Mouse (Mus musculus): ENCODE results near the gene Tom1. TPM values are rescaled to one million over a fixed set of nuclear protein-coding genes. Genes with fewer than 3 reads are reported as not detected.
A peak's percentile ranks its signal among the peaks of the same experiment; 100 is the strongest.

The Tom1 gene
- total and polyA plus RNA-seq, 2 experiments, result 12.2 to 27.7 TPM

DNA sequence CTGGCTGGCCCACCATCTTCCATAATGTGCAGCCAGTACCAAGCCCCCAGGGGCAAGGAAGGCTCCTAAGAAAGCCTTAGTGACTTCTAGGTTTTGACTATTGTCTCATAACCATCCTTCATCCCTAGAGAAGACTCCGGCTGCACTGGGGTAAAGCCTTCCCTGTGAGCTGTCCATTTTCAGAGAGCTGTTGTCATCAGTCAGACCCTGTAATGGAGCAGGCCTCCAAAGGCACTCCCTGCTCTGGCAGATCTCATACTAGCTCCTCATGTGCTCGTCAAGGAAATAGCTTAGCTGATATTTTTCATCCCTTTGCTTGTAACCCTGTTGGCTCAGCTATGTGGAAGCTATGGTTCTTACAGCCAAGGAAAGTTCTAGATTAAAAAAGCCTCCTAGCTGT, 27.3 kb downstream of the Tom1 start:
- H3K27ac ChIP-seq (replicated peaks; ENCODE audit: insufficient read depth, low read depth, low read length), result no peak overlapping the region
- no peaks in the 10 kb centered on the region for H3K4me1 ChIP-seq (ENCODE audit: control insufficient read depth, insufficient read depth, low read length)
- H3K9ac ChIP-seq (ENCODE audit: low read depth, low read length), result no peak overlapping the region
- no peak for TF ChIP-seq CTCF (IDR thresholded peaks at IDR 0.05; ENCODE audit: low read depth, low read length)
- TF ChIP-seq POLR2A (IDR thresholded peaks at IDR 0.05; ENCODE audit: extremely low read depth, insufficient read depth, low read length), result no peak
- H3K27me3 ChIP-seq (ENCODE audit: control insufficient read depth, insufficient read depth, low read length), result no peaks in the 10 kb centered on the region
- WGBS, result 91% methylated on average over 2 of the region's 2 CpGs
- H3K36me3 ChIP-seq (ENCODE audit: control insufficient read depth, insufficient read depth, low read length), result peaks cover 19% of the 10 kb centered on the region
- no peak overlapping the region for H3K4me3 ChIP-seq (ENCODE audit: insufficient read depth, low read depth, low read length)
- no peak for DNase-seq (ENCODE audit: extremely low read depth, low read depth, low spot score)
- no peaks in the 10 kb centered on the region for H3K79me2 ChIP-seq (ENCODE audit: control insufficient read depth, insufficient read depth, low read length)

DNA sequence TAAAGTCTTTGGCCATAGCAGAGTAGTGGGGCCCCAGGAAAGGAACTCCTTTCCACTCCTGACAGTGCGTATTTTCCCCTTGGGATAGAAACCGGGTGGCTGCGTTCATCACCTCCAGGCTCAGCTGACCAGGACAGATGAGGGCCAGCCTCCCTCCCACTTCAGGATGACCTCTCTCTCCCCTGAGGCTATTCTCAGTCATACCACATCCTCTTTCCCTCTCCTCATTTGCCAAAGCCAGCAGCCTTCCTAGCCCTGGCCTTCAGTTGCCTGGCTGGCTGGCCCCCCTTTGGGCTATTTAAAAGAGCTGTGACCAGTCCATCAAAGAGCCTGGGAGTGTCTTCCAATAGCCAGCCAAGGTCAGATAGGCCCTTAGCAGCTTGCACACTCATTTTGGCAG, 29.8 kb downstream of the Tom1 start:
- no peaks in the 10 kb centered on the region for H3K4me1 ChIP-seq (ENCODE audit: control insufficient read depth, insufficient read depth, low read length)
- TF ChIP-seq POLR2A (IDR thresholded peaks at IDR 0.05; ENCODE audit: extremely low read depth, insufficient read depth, low read length) (no peak), CTCF (IDR thresholded peaks at IDR 0.05; ENCODE audit: low read depth, low read length) (no peak)
- H3K36me3 ChIP-seq (ENCODE audit: control insufficient read depth, insufficient read depth, low read length), result peaks cover 13% of the 10 kb centered on the region
- 77% methylated on average over 3 of the region's 3 CpGs for WGBS
- H3K9ac ChIP-seq (ENCODE audit: low read depth, low read length), result no peak overlapping the region
- H3K4me3 ChIP-seq (ENCODE audit: insufficient read depth, low read depth, low read length), result no peak overlapping the region
- no peak for DNase-seq (ENCODE audit: extremely low read depth, low read depth, low spot score)
- no peaks in the 10 kb centered on the region for H3K27me3 ChIP-seq (ENCODE audit: control insufficient read depth, insufficient read depth, low read length)
- H3K27ac ChIP-seq (replicated peaks; ENCODE audit: insufficient read depth, low read depth, low read length), result no peak overlapping the region
- no peaks in the 10 kb centered on the region for H3K79me2 ChIP-seq (ENCODE audit: control insufficient read depth, insufficient read depth, low read length)

DNA sequence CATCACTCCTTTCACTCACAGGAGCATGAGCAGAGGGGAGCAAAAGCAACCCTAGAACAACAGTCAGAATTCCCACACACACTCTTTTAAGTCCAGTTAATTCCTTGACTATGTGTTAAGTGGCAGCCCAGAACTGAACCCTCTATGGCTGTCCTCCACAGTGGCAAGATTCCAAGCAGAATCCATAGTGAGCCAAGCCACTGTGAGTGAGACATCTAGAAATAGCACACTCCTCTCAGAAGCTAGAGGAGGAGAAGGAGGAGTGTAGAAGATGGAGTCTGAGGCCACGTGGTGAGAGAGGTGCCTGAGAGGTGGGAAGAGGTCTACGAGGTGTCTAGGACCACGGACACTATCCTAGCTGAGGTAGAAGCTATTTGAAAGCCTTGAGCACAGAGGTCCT, 31.3 kb downstream of the Tom1 start:
- Histone ChIP-seq H3K9ac (ENCODE audit: low read depth, low read length) (no peak overlapping the region), H3K36me3 (ENCODE audit: control insufficient read depth, insufficient read depth, low read length) (peaks cover 7% of the 10 kb centered on the region; the same call in 1 of the 2 replicates), H3K27me3 (ENCODE audit: control insufficient read depth, insufficient read depth, low read length) (no peaks in the 10 kb centered on the region), H3K4me3 (ENCODE audit: insufficient read depth, low read depth, low read length) (no peak overlapping the region), H3K4me1 (ENCODE audit: control insufficient read depth, insufficient read depth, low read length) (no peaks in the 10 kb centered on the region), H3K79me2 (ENCODE audit: control insufficient read depth, insufficient read depth, low read length) (no peaks in the 10 kb centered on the region), H3K27ac (replicated peaks; ENCODE audit: insufficient read depth, low read depth, low read length) (no peak overlapping the region)
- DNase-seq (ENCODE audit: extremely low read depth, low read depth, low spot score), result no peak
- 92% methylated on average over 3 of the region's 3 CpGs for WGBS
- TF ChIP-seq POLR2A (IDR thresholded peaks at IDR 0.05; ENCODE audit: extremely low read depth, insufficient read depth, low read length), result no peak
- no peak for TF ChIP-seq CTCF (IDR thresholded peaks at IDR 0.05; ENCODE audit: low read depth, low read length)

GRCm38 (mm10) chr8:75067287-75067686, 33.8 kb downstream of the Tom1 start:
- Histone ChIP-seq H3K36me3 (ENCODE audit: control insufficient read depth, insufficient read depth, low read length) (peaks cover 7% of the 10 kb centered on the region; the same call in 1 of the 2 replicates), H3K27ac (replicated peaks; ENCODE audit: insufficient read depth, low read depth, low read length) (no peak overlapping the region), H3K79me2 (ENCODE audit: control insufficient read depth, insufficient read depth, low read length) (no peaks in the 10 kb centered on the region), H3K4me1 (ENCODE audit: control insufficient read depth, insufficient read depth, low read length) (peaks cover 1% of the 10 kb centered on the region; the same call in 1 of the 2 replicates), H3K4me3 (ENCODE audit: insufficient read depth, low read depth, low read length) (no peak overlapping the region), H3K27me3 (ENCODE audit: control insufficient read depth, insufficient read depth, low read length) (no peaks in the 10 kb centered on the region), H3K9ac (ENCODE audit: low read depth, low read length) (no peak overlapping the region)
- TF ChIP-seq CTCF (IDR thresholded peaks at IDR 0.05; ENCODE audit: low read depth, low read length), result no peak
- no peak for TF ChIP-seq POLR2A (IDR thresholded peaks at IDR 0.05; ENCODE audit: extremely low read depth, insufficient read depth, low read length)
- 82% methylated on average over 6 of the region's 6 CpGs for WGBS
- no peak for DNase-seq (ENCODE audit: extremely low read depth, low read depth, low spot score)

DNA sequence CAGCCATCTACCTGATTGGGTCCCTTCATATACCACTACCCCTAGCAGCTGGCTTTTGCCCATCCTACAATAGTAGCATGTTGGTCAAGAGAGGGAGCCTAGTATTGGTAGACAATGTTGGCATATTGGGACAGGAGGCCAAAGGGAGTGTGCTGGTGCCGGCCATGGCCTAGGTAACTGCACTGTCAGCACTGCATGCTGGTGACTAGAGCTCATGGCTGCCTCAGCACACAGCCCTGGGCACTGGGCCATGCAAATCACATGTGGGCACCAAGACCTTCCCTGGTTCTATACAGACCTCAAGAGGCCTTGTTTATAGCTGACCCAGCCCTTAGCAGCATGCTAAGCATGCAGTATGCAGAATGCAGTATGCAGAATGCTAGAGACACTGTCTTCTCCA, 36.8 kb downstream of the Tom1 start:
- Histone ChIP-seq H3K9ac (ENCODE audit: low read depth, low read length) (no peak overlapping the region), H3K4me1 (ENCODE audit: control insufficient read depth, insufficient read depth, low read length) (peaks cover 1% of the 10 kb centered on the region; the same call in 1 of the 2 replicates), H3K27me3 (ENCODE audit: control insufficient read depth, insufficient read depth, low read length) (no peaks in the 10 kb centered on the region), H3K27ac (replicated peaks; ENCODE audit: insufficient read depth, low read depth, low read length) (no peak overlapping the region), H3K36me3 (ENCODE audit: control insufficient read depth, insufficient read depth, low read length) (peaks cover 2% of the 10 kb centered on the region; the same call in 1 of the 2 replicates), H3K79me2 (ENCODE audit: control insufficient read depth, insufficient read depth, low read length) (no peaks in the 10 kb centered on the region), H3K4me3 (ENCODE audit: insufficient read depth, low read depth, low read length) (no peak overlapping the region)
- TF ChIP-seq POLR2A (IDR thresholded peaks at IDR 0.05; ENCODE audit: extremely low read depth, insufficient read depth, low read length), result no peak
- WGBS, result 61% methylated on average over 1 of the region's 1 CpGs
- DNase-seq (ENCODE audit: extremely low read depth, low read depth, low spot score), result no peak

DNA sequence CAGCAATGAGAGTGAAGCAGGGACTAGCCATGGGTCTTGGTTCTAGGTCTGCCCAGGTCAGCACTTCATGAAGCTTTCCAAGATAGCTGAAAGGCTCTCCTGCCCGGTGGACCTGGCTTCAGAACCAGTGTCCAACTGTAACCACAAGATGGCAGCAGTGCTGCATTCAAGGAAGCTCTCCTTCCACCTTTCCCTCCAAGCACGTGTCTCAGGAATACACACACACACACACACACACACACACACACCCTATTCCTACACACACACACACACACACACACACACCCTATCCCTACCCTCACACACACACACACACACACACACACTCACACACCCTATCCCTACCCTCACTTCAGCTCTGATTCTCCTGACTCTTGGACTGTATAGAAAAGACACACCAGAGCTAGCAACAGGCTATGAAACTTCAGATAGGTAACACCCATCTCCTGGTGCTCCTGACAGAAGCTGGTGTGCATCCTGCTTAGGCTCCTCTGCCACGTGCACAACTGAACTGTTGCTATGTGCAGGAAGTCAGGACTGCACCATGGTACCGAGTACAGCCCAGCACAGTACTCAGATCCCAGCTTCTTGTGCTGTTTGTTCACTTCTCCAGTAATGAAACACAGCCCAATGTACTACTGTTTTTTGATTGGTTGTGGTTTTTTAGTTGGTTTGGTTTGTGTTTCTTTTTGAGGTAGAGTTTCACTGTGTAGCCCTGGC, 38.3 kb downstream of the Tom1 start:
- H3K79me2 ChIP-seq (ENCODE audit: control insufficient read depth, insufficient read depth, low read length), result no peaks in the 10 kb centered on the region
- DNase-seq (ENCODE audit: extremely low read depth, low read depth, low spot score), result peak; percentile 71
- H3K27ac ChIP-seq (replicated peaks; ENCODE audit: insufficient read depth, low read depth, low read length), result no peak overlapping the region
- H3K4me3 ChIP-seq (ENCODE audit: insufficient read depth, low read depth, low read length), result no peak overlapping the region
- WGBS, result 23% methylated on average over 4 of the region's 4 CpGs
- no peak overlapping the region for H3K9ac ChIP-seq (ENCODE audit: low read depth, low read length)
- no peaks in the 10 kb centered on the region for H3K27me3 ChIP-seq (ENCODE audit: control insufficient read depth, insufficient read depth, low read length)
- no peak for TF ChIP-seq POLR2A (IDR thresholded peaks at IDR 0.05; ENCODE audit: extremely low read depth, insufficient read depth, low read length)
- TF ChIP-seq CTCF (IDR thresholded peaks at IDR 0.05; ENCODE audit: low read depth, low read length), result peak; percentile 88
- H3K36me3 ChIP-seq (ENCODE audit: control insufficient read depth, insufficient read depth, low read length), result no peaks in the 10 kb centered on the region
- peaks cover 1% of the 10 kb centered on the region; the same call in 1 of the 2 replicates for H3K4me1 ChIP-seq (ENCODE audit: control insufficient read depth, insufficient read depth, low read length)

Data from liver, adult 2 months (tissue).